Mouse (Mus musculus) ES-Bruce4 (cell line): Measurements from ENCODE around the gene Dexi.

Experiments
- CTCF ChIP-seq: IDR thresholded peaks from one replicate; pipeline ENCODE4 v1.8.1; 2011; ENCODE audit warnings: low read depth, low read length
- EP300 ChIP-seq: IDR thresholded peaks from 2 replicates; pipeline ENCODE4 v1.6.1; 2011; ENCODE audit warnings: low read depth, low read length; ENCODE audit not compliant: insufficient read depth
- POLR2A ChIP-seq: IDR thresholded peaks from one replicate; pipeline ENCODE4 v1.8.1; 2011; ENCODE audit warnings: low read length; ENCODE audit not compliant: insufficient read depth

GRCm38 (mm10) chr16:10571820-10572219, 29.0 kb upstream of the Dexi start:
- TF ChIP-seq CTCF (peak; percentile 31), POLR2A (no peak), EP300 (no peak)
